Mouse (Mus musculus) MEL (cell line): Measurements from ENCODE around the gene Ccdc85c.

Experiments used
- CHD1 ChIP-seq: IDR thresholded peaks from 2 replicates; pipeline ENCODE4 v1.6.1; 2012; ENCODE audit warnings: low read depth, mild to moderate bottlenecking, inconsistent platforms, low read length, improper control_type of control experiment
- CTCF ChIP-seq, 3 experiments: IDR thresholded peaks in 2 of 3; conservative IDR thresholded peaks in 1 of 3; 2 replicates each; pipeline ENCODE4 v1.5.1; 2011 to 2012; ENCODE audit warnings: low read length in 3 of 3, low read depth in 2 of 3, mild to moderate bottlenecking in 2 of 3, improper control_type of control experiment in 1 of 3, inconsistent platforms in 1 of 3, mixed read lengths in 1 of 3, moderate library complexity in 1 of 3; ENCODE audit not compliant: control insufficient read depth in 1 of 3, insufficient read depth in 1 of 3, poor library complexity in 1 of 3, severe bottlenecking in 1 of 3
- EP300 ChIP-seq, 2 experiments: IDR thresholded peaks; 2 replicates each; pipeline ENCODE4 v1.6.1; 2011; ENCODE audit warnings: improper control_type of control experiment in 2 of 2, low read length in 2 of 2, low read depth in 1 of 2, mild to moderate bottlenecking in 1 of 2
- ETS1 ChIP-seq: IDR thresholded peaks from 2 replicates; pipeline ENCODE4 v1.6.1; 2012; ENCODE audit warnings: low read depth, mild to moderate bottlenecking, inconsistent platforms, low read length, improper control_type of control experiment, moderate library complexity
- MAX ChIP-seq: IDR thresholded peaks from 2 replicates; pipeline ENCODE4 v1.6.1; 2011; ENCODE audit warnings: low read length, improper control_type of control experiment
- POLR2AphosphoS2 ChIP-seq: IDR thresholded peaks from 2 replicates; pipeline ENCODE4 v1.6.1; 2011; ENCODE audit warnings: low read length, improper control_type of control experiment
- TBP ChIP-seq: IDR thresholded peaks from 2 replicates; pipeline ENCODE4 v1.8.0; 2011; ENCODE audit warnings: low read depth, low read length, improper control_type of control experiment
- USF2 ChIP-seq, 2 experiments: IDR thresholded peaks; 2 replicates each; pipeline ENCODE4 v1.6.1; 2011 to 2012; ENCODE audit warnings: improper control_type of control experiment in 2 of 2, low read length in 2 of 2, borderline replicate concordance in 1 of 2, inconsistent platforms in 1 of 2, low read depth in 1 of 2, mild to moderate bottlenecking in 1 of 2; ENCODE audit not compliant: insufficient read depth in 1 of 2
- ZNF384 ChIP-seq: IDR thresholded peaks from 2 replicates; pipeline ENCODE4 v1.6.1; 2012; ENCODE audit warnings: low read depth, mild to moderate bottlenecking, inconsistent platforms, low read length, improper control_type of control experiment

- TF ChIP-seq CTCF (IDR thresholded peaks at IDR 0.05 in 2 of 3, conservative IDR thresholded peaks at IDR 0.05 in 1 of 3; ENCODE audit: control insufficient read depth in 1 of 3, insufficient read depth in 1 of 3, low read depth in 2 of 3, low read length in 3 of 3, poor library complexity in 1 of 3, severe bottlenecking in 1 of 3) (no peak), USF2 (IDR thresholded peaks at IDR 0.05; ENCODE audit: borderline replicate concordance in 1 of 2, insufficient read depth in 1 of 2, low read depth in 1 of 2, low read length in 2 of 2) (no peak), MAX (no peak), TBP (no peak), POLR2AphosphoS2 (no peak), ETS1 (no peak), ZNF384 (no peak), CHD1 (no peak), EP300 (IDR thresholded peaks at IDR 0.05; ENCODE audit: low read depth in 1 of 2, low read length in 2 of 2) (no peak)
Measured at GRCm38 (mm10) chr12:108284455-108285224, 9.4 kb upstream of the Ccdc85c start.
